Mouse (Mus musculus) frontal cortex, postnatal 14 days (tissue): ENCODE data around the gene Olfr204.
"Not testable (repeated sequence)": the region's sequence is repeated elsewhere in the genome, so short reads cannot be mapped to it uniquely, and the experiment has no call there.

Experiments used
- DNase-seq, 2 experiments: peaks; one replicate each; pipeline ENCODE4 v3.0.0; 2022; ENCODE audit warnings: low spot score in 2 of 2

The Olfr204 gene

DNA sequence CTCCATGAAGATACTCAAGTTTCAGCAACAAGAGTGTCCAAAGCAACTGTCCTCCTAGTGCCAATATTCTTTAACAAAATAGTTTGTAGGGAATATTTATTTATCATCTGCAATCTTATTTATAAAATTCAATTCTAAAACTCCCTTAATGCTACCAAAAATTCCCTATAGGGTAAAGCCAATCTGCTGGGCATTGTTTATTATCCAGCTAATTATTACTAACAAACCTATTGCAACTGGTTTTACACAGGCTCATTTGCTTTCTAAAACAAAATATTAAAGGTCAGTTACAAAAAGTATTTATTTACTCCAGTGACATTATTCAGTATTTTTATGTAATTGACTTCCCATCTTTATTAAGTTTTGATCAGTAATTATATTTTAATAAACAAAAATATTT, at the start of gene Olfr204:
TSS of gene Olfr204 (minus strand) at position 101 of the 400 bp plus-strand sequence.
- no peak for DNase-seq

DNA sequence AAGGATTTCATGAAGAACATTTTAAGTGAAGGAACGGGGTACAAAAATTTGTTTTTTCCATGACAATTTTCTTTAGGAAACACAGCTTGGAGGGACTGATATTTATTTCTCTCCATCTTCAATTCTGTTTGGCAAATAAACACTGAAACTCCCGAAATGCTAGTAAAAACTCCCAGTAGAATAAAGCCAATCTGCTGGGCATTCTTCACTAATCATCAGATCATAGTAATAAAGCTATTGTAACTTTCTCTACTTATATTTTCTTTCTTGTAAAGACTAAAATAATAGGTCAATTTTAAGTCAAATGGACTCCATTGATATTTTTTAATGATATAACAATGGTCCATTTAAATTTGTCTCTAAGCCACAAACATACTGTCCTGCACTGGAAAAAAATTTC, 45.8 kb upstream of the Olfr204 start, which contains the start of gene Olfr209:
TSS of gene Olfr209 (minus strand) at position 101 of the 400 bp plus-strand sequence.
- no peak for DNase-seq

DNA sequence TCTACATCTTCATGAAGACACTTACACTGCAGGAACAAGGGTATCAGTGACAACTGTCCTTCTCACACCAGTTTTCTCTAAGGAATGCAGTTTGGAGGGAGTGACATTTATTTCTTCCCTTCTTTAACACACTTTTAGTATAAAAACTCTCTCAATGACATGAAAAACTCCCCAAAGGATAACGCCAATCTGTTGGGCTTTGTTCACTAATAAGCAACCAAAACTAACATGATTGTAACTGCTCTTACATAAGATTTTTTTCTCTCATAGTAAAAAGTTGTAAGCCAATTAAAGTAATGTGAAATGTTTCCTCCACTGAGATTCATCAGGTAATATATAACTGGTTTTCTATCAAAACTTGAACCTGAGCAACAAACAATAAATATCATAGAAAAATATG, 31.1 kb upstream of the Olfr204 start, which contains the start of gene Olfr206:
TSS of gene Olfr206 (minus strand) at position 101 of the 400 bp plus-strand sequence.
- no peak for DNase-seq

DNA sequence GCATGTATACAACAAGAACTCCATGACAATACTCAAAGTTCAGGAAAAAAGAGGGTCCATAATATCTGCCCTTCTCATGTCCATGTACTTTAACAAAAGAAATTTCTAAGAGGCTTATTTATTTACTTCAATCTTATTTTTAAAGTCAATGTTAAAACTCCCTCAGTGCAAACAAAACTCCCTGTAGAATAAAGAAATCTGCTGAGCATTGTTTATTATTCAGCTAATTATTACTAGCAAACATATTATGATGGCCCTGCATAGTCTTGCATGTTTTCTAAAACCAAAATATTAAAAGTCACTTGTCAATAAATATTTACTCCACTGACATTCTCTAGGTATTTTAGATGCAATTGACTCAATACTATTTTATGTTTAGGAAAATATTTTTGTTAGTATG, 13.0 kb upstream of the Olfr204 start, which contains the start of gene Olfr205:
TSS of gene Olfr205 (minus strand) at position 101 of the 400 bp plus-strand sequence.
- DNase-seq = no peak

DNA sequence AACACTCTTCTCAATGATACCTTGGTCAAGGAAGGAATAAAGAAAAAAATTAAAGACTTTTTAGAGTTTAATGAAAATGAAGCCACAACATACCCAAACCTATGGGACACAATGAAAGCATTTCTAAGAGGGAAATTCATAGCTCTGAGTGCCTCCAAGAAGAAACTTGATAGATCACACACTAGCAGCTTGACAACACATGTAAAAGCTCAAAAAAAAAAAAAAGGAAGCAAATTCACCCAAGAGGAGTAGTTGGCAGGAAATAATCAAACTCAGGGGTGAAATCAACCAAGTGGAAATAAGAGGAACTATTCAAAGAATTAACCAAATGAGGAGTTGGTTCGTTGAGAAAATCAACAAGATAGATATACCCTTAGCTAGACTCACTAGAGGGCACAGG, 5.2 kb upstream of the Olfr204 start:
- not testable (repeated sequence) for DNase-seq

DNA sequence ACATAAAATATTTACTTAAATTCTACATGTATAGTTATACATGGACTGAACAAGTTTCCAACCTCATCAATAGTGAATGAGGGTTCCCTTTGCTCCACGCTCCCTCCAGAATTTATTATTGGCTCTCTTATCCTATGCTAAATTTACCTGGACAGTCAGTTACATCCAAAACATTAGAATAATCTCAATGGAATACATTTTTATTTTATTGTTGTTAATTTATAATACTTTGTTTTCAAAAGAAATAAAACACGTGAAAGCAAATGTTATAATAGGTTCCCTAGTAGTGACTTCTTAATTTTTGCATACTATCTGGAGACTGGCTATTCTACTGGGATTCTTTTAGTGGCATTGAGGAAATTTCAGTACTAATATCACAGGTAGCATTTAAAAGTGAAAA, 19.5 kb downstream of the Olfr204 start, which contains the start of gene Olfr203:
TSS of gene Olfr203 (plus strand) at position 301 of the 400 bp plus-strand sequence.
- DNase-seq = no peak

DNA sequence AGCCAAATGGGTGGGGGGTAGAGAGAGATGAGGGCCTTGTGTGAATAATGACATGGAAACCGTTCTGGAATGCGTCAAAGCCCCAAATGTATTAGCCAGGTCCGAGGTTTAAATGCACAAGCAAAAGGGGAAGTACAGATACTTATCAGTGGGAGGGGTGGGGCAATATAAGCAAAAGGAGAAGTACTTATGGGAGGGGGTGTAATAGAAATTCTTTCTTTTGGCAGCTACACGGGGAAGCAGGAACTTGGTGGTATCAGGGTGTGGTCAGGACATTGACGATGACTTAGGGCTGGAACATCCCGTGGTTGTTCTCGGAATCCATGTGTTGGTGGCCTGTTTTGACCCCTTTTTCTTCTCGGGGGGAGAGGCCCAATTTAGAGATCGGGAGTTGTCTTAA, 30.5 kb downstream of the Olfr204 start:
- DNase-seq = not testable (repeated sequence)

DNA sequence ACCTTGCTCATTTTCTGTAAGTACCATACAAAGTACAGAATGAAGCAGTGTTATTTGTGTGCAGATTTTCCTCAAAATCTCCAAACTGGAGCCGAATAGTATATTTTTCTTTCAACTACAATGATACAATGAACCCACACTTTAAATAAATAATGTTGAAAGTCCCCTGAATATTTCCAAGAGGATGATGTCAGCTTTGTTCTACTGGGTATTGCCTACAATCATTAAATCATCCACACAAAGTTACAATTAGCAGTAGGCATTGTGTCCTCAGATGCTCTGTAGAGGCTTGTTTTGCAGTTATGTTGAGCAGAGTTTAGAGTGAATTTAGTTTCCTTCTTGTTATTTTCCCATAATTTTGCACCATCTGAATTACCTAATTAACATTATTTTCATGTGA, 31.4 kb downstream of the Olfr204 start, which contains the start of gene Olfr202:
TSS of gene Olfr202 (minus strand) at position 101 of the 400 bp plus-strand sequence.
- DNase-seq = no peak

DNA sequence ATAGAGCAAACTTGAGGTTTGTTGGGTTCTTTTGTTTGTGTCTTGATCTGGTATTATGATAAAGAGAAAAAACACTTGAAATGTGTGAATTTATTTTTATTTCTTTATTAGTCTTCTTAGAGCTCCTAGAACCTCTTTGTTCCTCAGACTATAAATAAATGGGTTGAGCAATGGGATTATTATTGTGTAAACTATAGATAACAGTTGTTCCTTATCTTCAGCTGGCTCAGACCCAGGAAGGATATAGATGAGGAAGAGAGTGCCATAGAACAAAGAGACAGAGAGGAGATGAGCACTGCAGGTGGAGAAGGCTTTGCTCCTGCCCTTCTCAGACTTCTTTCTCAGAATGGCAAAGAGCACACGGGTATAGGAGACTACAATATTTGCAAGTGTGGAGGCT, 34.6 kb downstream of the Olfr204 start:
- DNase-seq = no peak

DNA sequence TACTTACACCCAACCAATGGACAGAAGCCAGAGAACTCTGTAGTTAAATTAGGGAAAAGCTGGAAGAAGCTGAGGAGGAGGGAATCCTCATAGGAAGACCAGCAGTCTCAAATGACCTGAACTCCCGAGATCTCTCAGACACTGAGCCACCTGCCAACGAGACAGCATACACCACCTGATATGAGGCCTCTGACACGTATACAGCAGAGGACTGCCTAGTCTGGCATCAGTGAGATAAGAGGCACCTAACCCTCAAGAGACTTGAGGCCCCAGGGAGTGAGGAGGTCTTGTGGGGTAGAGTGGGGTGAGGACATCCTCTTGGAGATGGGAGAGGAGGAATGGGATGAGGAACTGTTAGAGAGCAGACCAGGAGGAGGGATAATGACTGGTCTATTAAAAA, 37.5 kb downstream of the Olfr204 start:
- DNase-seq = no peak

DNA sequence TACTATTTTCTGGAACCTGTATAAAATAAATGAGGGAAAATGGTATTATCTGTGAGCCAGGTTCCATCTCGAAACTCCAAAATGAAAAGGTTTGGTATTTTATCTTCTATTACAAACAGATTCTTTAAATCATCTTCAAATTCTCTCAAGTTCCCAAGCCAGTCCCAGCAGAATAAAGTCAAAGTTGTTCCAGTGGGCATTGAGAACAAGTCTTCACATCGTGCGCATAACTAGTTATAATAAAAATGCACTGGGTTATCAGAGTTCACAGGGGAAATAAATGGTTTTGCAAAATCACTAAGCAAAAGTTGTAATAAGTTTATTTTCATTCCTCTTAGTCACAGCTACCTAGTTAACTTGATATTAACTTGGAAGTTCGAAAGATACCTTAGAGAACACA, 45.5 kb downstream of the Olfr204 start, which contains the start of gene Olfr201:
TSS of gene Olfr201 (minus strand) at position 101 of the 400 bp plus-strand sequence.
- DNase-seq = not testable (repeated sequence)

DNA sequence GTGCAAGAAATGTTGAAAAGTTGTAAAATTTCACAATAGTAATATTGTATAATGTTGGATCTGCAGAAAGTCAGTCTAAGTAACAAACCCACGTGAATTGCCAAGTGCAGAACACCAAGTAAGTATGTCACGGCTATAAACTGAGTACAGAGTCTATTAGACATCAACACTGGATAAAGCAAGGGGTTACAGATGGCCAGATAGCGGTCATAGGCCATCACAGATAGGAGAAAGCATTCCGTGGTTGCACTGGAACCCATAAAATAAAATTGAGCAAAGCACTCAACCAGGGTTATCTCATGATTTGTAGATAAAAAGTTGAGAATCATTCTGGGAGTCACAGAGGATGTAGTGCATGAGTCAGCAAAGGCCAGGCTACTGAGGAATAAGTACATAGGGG, 49.0 kb downstream of the Olfr204 start:
- not testable (repeated sequence) for DNase-seq
